Mouse (Mus musculus): ENCODE data around the gene Itm2c. TPM values are rescaled to one million over a fixed set of nuclear protein-coding genes. Genes with fewer than 3 reads are reported as not detected.

Itm2c gene
- total RNA-seq, 1 experiment: 82.9 TPM

DNA sequence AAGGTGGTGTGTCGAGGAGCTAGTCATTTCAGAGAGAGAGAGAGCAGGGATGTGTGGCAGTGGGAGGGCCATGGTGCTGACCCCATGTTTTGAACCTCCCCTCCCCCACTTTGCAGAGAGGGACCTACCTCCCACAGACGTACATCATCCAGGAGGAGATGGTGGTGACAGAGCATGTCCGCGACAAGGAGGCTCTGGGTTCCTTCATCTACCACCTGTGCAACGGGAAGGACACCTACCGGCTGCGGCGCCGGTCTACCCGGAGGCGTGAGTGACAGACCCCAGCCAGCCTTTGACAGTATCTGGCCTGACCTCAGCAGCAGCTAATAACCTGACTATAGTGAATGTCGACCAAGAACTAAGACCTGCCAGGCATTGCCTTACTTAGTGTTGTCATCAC is 12.8 kb downstream of the Itm2c start:
- no peaks in the 10 kb centered on the region for H3K9me3 ChIP-seq (ENCODE audit: control insufficient read depth, insufficient read depth, low read depth, low read length)
- H3K36me3 ChIP-seq (ENCODE audit: control insufficient read depth, insufficient read depth, low read length, poor library complexity, severe bottlenecking): peaks cover 32% of the 10 kb centered on the region
- H3K27ac ChIP-seq (ENCODE audit: insufficient read depth, low read depth, low read length, poor library complexity, severe bottlenecking): no peak overlapping the region
- TF ChIP-seq MAFK (IDR thresholded peaks at IDR 0.05; ENCODE audit: insufficient read depth, low read depth, low read length): no peak
- TF ChIP-seq ZC3H11A (IDR thresholded peaks at IDR 0.05; ENCODE audit: borderline replicate concordance, low read depth, low read length): no peak
- no peak for TF ChIP-seq CHD2 (IDR thresholded peaks at IDR 0.05; ENCODE audit: low read depth, low read length)
- TF ChIP-seq ZNF384 (IDR thresholded peaks at IDR 0.05; ENCODE audit: low read depth, low read length): no peak
- TF ChIP-seq HCFC1 (IDR thresholded peaks at IDR 0.05; ENCODE audit: borderline replicate concordance, insufficient read depth, low read length): no peak
- no peak overlapping the region for H3K4me3 ChIP-seq (ENCODE audit: insufficient read depth in 1 of 2, low read depth in 1 of 2, low read length in 2 of 2, poor library complexity in 1 of 2, severe bottlenecking in 1 of 2)
- peaks cover 0 to 5% of the 10 kb centered on the region in 2 experiments; a peak in 1 of 4 replicates for H3K4me1 ChIP-seq (ENCODE audit: control insufficient read depth in 2 of 2, insufficient read depth in 2 of 2, low read length in 2 of 2, poor library complexity in 1 of 2)
- in situ Hi-C loops (cut with MboI; ENCODE audit: low sequenced_read_pairs in 2 of 2, unreplicated experiment in 2 of 2): no loop called here
- H3K9ac ChIP-seq (ENCODE audit: insufficient read depth, low read depth, low read length, poor library complexity, severe bottlenecking): no peak overlapping the region
- no peak for DNase-seq (ENCODE audit: low read depth, low spot score)

- Histone ChIP-seq H3K36me3 (ENCODE audit: control insufficient read depth, insufficient read depth, low read length, poor library complexity, severe bottlenecking) (peaks cover 26% of the 10 kb centered on the region), H3K4me1 (ENCODE audit: control insufficient read depth in 2 of 2, insufficient read depth in 2 of 2, low read length in 2 of 2, poor library complexity in 1 of 2) (peaks cover 0 to 5% of the 10 kb centered on the region in 2 experiments; a peak in 1 of 4 replicates), H3K9me3 (ENCODE audit: control insufficient read depth, insufficient read depth, low read depth, low read length) (no peaks in the 10 kb centered on the region), H3K9ac (ENCODE audit: insufficient read depth, low read depth, low read length, poor library complexity, severe bottlenecking) (no peak overlapping the region), H3K4me3 (ENCODE audit: insufficient read depth in 1 of 2, low read depth in 1 of 2, low read length in 2 of 2, poor library complexity in 1 of 2, severe bottlenecking in 1 of 2) (no peak overlapping the region), H3K27ac (ENCODE audit: insufficient read depth, low read depth, low read length, poor library complexity, severe bottlenecking) (no peak overlapping the region)
- no peak for DNase-seq (ENCODE audit: low read depth, low spot score)
- in situ Hi-C loops (cut with MboI; ENCODE audit: low sequenced_read_pairs in 2 of 2, unreplicated experiment in 2 of 2): no loop called here
- no peak for TF ChIP-seq CHD2 (IDR thresholded peaks at IDR 0.05; ENCODE audit: low read depth, low read length)
- TF ChIP-seq MAFK (IDR thresholded peaks at IDR 0.05; ENCODE audit: insufficient read depth, low read depth, low read length): no peak
- no peak for TF ChIP-seq HCFC1 (IDR thresholded peaks at IDR 0.05; ENCODE audit: borderline replicate concordance, insufficient read depth, low read length)
- no peak for TF ChIP-seq ZC3H11A (IDR thresholded peaks at IDR 0.05; ENCODE audit: borderline replicate concordance, low read depth, low read length)
- no peak for TF ChIP-seq ZNF384 (IDR thresholded peaks at IDR 0.05; ENCODE audit: low read depth, low read length)
Measured at GRCm38 (mm10) chr1:85908754-85909590, 14.9 kb downstream of the Itm2c start.

DNA sequence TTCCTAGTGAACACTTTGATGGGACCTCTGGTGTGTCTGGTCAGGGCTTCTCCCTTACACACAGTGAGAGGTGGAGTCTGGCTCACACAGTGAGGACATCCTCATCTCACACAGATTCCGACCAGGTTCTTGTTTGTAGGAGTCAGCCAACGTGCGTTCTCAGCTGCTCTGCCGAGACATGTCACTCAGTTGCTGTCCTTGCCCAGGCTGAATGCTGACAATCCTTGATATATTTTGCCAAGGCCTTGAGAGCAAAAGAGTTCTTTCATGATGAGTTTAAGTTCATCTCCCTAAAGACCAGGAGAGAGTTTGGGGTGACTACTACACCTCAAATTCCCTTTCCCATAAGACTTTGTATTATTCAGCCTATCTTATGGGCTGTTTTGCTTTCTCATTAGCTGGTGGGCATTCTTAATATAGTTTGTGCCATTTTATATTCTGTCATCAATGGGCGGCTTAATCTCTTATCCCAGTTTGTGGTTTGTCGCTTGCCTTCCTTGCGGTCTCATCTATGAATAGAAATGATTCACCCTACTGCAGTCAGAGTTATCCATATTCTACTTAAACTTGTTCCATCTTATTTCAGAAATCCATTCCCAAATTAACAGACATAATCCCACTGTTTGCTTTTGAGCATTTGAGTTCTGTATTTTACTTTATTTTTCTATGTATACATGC is 19.1 kb downstream of the Itm2c start:
- H3K9ac ChIP-seq (ENCODE audit: insufficient read depth, low read depth, low read length, poor library complexity, severe bottlenecking): no peak overlapping the region
- no peaks in the 10 kb centered on the region for H3K9me3 ChIP-seq (ENCODE audit: control insufficient read depth, insufficient read depth, low read depth, low read length)
- H3K4me3 ChIP-seq (ENCODE audit: insufficient read depth in 1 of 2, low read depth in 1 of 2, low read length in 2 of 2, poor library complexity in 1 of 2, severe bottlenecking in 1 of 2): no peak overlapping the region
- in situ Hi-C loops (cut with MboI; ENCODE audit: low sequenced_read_pairs in 2 of 2, unreplicated experiment in 2 of 2): no loop called here
- TF ChIP-seq ZC3H11A (IDR thresholded peaks at IDR 0.05; ENCODE audit: borderline replicate concordance, low read depth, low read length) (no peak), CHD2 (IDR thresholded peaks at IDR 0.05; ENCODE audit: low read depth, low read length) (no peak), ZNF384 (IDR thresholded peaks at IDR 0.05; ENCODE audit: low read depth, low read length) (no peak)
- H3K36me3 ChIP-seq (ENCODE audit: control insufficient read depth, insufficient read depth, low read length, poor library complexity, severe bottlenecking): no peaks in the 10 kb centered on the region
- H3K27ac ChIP-seq (ENCODE audit: insufficient read depth, low read depth, low read length, poor library complexity, severe bottlenecking): no peak overlapping the region
- H3K4me1 ChIP-seq (ENCODE audit: control insufficient read depth in 2 of 2, insufficient read depth in 2 of 2, low read length in 2 of 2, poor library complexity in 1 of 2): 0 out of 4 replicates have a peak, but pooled peaks cover 0 to 4% of the 10 kb centered on the region in 2 experiments
- DNase-seq (ENCODE audit: low read depth, low spot score): no peak

DNA sequence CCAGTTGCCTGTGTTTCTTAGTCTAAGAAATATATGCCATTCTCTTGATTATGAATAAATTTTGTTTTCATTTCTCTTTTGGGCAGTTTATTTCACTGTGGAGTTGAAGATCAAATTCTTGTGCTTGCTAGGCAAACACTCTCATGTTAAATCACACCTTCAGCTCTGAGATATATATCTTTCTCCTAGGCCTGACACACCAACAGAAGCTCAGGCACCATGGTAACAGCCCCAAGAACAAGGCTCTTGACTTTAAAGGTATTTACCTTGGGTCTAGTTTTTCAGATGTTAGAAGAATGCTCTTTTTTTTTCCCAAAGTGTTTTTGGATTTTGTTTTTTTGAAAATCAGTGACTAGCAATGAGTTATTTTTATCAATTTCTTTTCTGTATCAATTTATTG is 21.8 kb downstream of the Itm2c start:
- H3K4me3 ChIP-seq (ENCODE audit: insufficient read depth in 1 of 2, low read depth in 1 of 2, low read length in 2 of 2, poor library complexity in 1 of 2, severe bottlenecking in 1 of 2): no peak overlapping the region

More for the DNA sequence above, 21.8 kb downstream of the Itm2c start:
- H3K9ac ChIP-seq (ENCODE audit: insufficient read depth, low read depth, low read length, poor library complexity, severe bottlenecking): no peak overlapping the region
- no peaks in the 10 kb centered on the region for H3K4me1 ChIP-seq (ENCODE audit: control insufficient read depth in 2 of 2, insufficient read depth in 2 of 2, low read length in 2 of 2, poor library complexity in 1 of 2)
- in situ Hi-C loops (cut with MboI; ENCODE audit: low sequenced_read_pairs in 2 of 2, unreplicated experiment in 2 of 2): no loop called here
- no peak for DNase-seq (ENCODE audit: low read depth, low spot score)
- H3K27ac ChIP-seq (ENCODE audit: insufficient read depth, low read depth, low read length, poor library complexity, severe bottlenecking): no peak overlapping the region
- no peaks in the 10 kb centered on the region for H3K36me3 ChIP-seq (ENCODE audit: control insufficient read depth, insufficient read depth, low read length, poor library complexity, severe bottlenecking)
- TF ChIP-seq MAFK (IDR thresholded peaks at IDR 0.05; ENCODE audit: insufficient read depth, low read depth, low read length): no peak
- no peaks in the 10 kb centered on the region for H3K9me3 ChIP-seq (ENCODE audit: control insufficient read depth, insufficient read depth, low read depth, low read length)
